19 mouse cellular contexts compared by ENCODE assay signal in genomic region chr4:84060187-84060586, GRCm38 (mm10).
"Had no signal": no experiment of that assay in that cellular context is flagged by ENCODE, and none has a peak within 500 bp of the region (broad histone marks: within the 10 kb centered on the region; RNA-seq: fewer than 3 reads in every experiment).

No protein-coding gene starts in this region.

- ATAC-seq: midbrain, embryonic 16.5 days had no signal

- H3K27me3 ChIP-seq: neural tube, embryonic 13.5 days; stomach, embryonic 15.5 days had no signal

- H3K27ac ChIP-seq: liver, embryonic 14.5 days; midbrain, embryonic 10.5 days; midbrain, embryonic 12.5 days; neural tube, embryonic 13.5 days; neural tube, embryonic 15.5 days; stomach, embryonic 15.5 days; stomach, postnatal 0 days had no signal

- H3K4me2 ChIP-seq: lung, embryonic 14.5 days; midbrain, embryonic 12.5 days; neural tube, embryonic 13.5 days; neural tube, embryonic 15.5 days; stomach, embryonic 15.5 days had no signal

- H3K4me1 ChIP-seq: midbrain, embryonic 12.5 days had no signal

- DNase-seq: lung, adult 18-20 months; lung, embryonic 14.5 days; lung, postnatal 4 days; midbrain, embryonic 14.5 days; retina, postnatal 1 day; right cerebral cortex, adult 18-20 months; right cerebral cortex, postnatal 14 days; thymus, adult 2 months; thymus, postnatal 25 days; thymus, postnatal 4 days had no signal

- H3K36me3 ChIP-seq: midbrain, embryonic 10.5 days; midbrain, embryonic 12.5 days; neural tube, embryonic 13.5 days; neural tube, embryonic 15.5 days; stomach, embryonic 15.5 days had no signal

- H3K4me3 ChIP-seq: midbrain, embryonic 10.5 days; midbrain, embryonic 12.5 days; myocyte; neural tube, embryonic 13.5 days; neural tube, embryonic 15.5 days; stomach, embryonic 15.5 days had no signal

- H3K9ac ChIP-seq: liver, embryonic 14.5 days; lung, embryonic 14.5 days; midbrain, embryonic 12.5 days; neural tube, embryonic 13.5 days; neural tube, embryonic 15.5 days; stomach, embryonic 15.5 days had no signal

- H3K9me3 ChIP-seq: midbrain, embryonic 10.5 days; midbrain, embryonic 12.5 days; neural tube, embryonic 13.5 days; neural tube, embryonic 15.5 days; stomach, embryonic 15.5 days had no signal
